Mouse (Mus musculus) gonadal fat pad, adult 2 months (tissue): ENCODE measurements at regions not wholly inside any gene's neighbourhood (a gene's known extent, or its start where the extent isn't known, plus 50 kb on each side); places are given as distances from the start of the nearest gene placed in this dataset.

Source experiments
- DNase-seq: peaks from one replicate; pipeline ENCODE4 v3.0.0-alpha.2; 2012; ENCODE audit warnings: low read depth

DNA sequence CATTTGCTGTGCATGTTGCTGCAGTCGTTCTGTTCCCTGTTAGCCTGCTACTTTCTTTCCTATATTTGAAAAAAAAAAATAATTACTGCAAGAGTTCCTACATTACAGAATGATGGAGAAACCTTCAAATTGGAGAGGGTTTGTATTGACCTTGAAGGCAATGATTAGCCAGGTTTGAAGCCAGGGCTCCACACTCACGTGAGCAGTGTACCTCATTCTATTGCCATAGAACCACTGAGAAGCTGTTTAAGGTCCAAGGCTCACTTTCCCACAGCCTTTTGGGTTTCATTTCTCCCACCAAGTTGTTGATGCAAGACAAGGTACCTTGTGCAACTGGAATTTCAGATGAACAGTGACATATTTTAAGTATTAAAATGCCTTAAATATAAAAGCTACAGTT is 1095.2 kb downstream of the Car8 start:
- no peak for DNase-seq

DNA sequence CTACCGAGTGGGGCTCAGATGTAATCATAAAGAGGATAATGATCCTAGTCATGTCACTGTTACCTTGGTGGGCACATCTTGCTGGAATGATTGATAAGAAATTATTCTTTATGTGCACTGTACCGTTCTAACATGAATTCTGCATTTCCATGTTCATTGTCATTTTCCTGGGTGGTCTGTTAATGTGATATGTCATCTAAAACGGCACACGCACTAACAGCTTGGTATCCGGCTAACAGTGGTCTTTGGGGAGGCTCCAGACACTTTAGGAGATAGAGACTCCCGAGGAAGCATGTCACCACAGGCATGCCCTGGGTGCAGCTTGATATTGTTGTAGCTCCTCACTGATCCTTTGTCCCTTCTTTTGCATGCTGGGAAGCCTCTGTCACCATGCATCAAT is 1096.1 kb downstream of the Car8 start:
- no peak for DNase-seq

DNA sequence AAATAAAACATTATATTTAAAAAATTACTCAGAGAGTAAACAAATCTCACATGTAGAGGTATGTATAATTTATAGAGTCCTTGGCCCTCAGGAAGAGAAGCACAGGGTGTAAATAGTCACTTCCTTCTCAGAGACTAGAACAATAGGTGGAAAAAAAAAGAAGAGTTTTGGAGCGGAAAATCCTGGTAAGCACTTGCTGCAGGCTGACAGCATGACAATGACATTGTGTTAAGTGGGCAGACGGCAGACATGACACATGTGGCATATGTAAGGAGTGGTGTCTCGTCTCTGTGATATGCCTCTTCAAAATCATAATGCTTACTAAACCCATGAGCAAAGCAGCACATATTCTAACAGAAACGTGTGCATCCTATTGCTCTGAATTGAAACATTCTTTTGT is 1126.7 kb downstream of the Car8 start:
- DNase-seq, result no peak

DNA sequence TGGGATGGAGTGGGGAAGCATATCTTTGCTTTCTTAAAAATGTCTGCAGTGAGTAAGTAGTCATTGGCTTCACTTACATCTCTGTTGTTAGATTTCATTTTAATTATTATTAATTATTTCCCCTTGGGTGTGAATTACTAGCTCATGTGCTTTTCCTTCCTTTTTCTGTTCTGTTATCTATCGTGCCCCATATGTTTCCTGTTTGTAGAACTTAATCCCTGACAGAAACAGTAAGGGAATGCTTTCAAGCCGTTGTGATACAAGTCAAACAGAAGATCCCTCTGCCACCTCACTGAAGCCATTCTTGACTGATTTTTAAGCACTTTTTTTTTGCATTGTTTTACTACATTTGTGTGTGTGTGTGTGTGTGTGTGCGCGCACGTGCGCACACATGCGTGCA is 1145.9 kb downstream of the Car8 start:
- no peak for DNase-seq

- DNase-seq, result no peak
These were observed 1147.5 kb downstream of the Car8 start for GRCm38 (mm10) chr4:7091201-7091814.
